Mouse (Mus musculus): Measurements from ENCODE around the gene Repin1. TPM values are rescaled to one million over a fixed set of nuclear protein-coding genes. Genes with fewer than 3 reads are reported as not detected.
A peak's percentile ranks its signal among the peaks of the same experiment; 100 is the strongest.

The Repin1 gene
- polyA plus RNA-seq, 1 experiment from 2014 or later = 28.6 TPM

GRCm38 (mm10) chr6:48641391-48641790, 47.7 kb downstream of the Repin1 start:
- Histone ChIP-seq H3K4me3 (ENCODE audit: low read length) (no peak overlapping the region), H3K36me3 (ENCODE audit: control insufficient read depth, insufficient read depth) (no peaks in the 10 kb centered on the region), H3K4me2 (ENCODE audit: low read depth, low read length) (no peak overlapping the region), H3K9me3 (replicated peaks; ENCODE audit: control insufficient read depth, low read length) (no peaks in the 10 kb centered on the region), H3K4me1 (ENCODE audit: control insufficient read depth, insufficient read depth, low read length) (peaks cover 9% of the 10 kb centered on the region), H3K9ac (ENCODE audit: low read length) (no peak overlapping the region), H3K27me3 (ENCODE audit: control insufficient read depth, insufficient read depth, low read length) (no peaks in the 10 kb centered on the region), H3K27ac (ENCODE audit: low read length) (no peak overlapping the region)
- no peak for ATAC-seq (replicated peaks; ENCODE audit: extremely low read depth, insufficient read depth, low FRiP score)
- 65% methylated on average over 6 of the region's 6 CpGs for WGBS

- Histone ChIP-seq H3K9ac (ENCODE audit: low read length) (no peak overlapping the region), H3K4me1 (ENCODE audit: control insufficient read depth, insufficient read depth, low read length) (no peaks in the 10 kb centered on the region), H3K36me3 (ENCODE audit: control insufficient read depth, insufficient read depth) (no peaks in the 10 kb centered on the region), H3K9me3 (replicated peaks; ENCODE audit: control insufficient read depth, low read length) (no peaks in the 10 kb centered on the region), H3K27ac (ENCODE audit: low read length) (no peak overlapping the region), H3K4me2 (ENCODE audit: low read depth, low read length) (no peak overlapping the region), H3K27me3 (ENCODE audit: control insufficient read depth, insufficient read depth, low read length) (no peaks in the 10 kb centered on the region), H3K4me3 (ENCODE audit: low read length) (no peak overlapping the region)
- ATAC-seq (replicated peaks; ENCODE audit: extremely low read depth, insufficient read depth, low FRiP score) = no peak
- 19% methylated on average over 4 of the region's 4 CpGs for WGBS
Measured at GRCm38 (mm10) chr6:48642764-48643292, 49.1 kb downstream of the Repin1 start.

GRCm38 (mm10) chr6:48645660-48646308, 52.1 kb downstream of the Repin1 start:
- WGBS = 8% methylated on average over 12 of the region's 12 CpGs
- H3K36me3 ChIP-seq (ENCODE audit: control insufficient read depth, insufficient read depth) = no peaks in the 10 kb centered on the region
- H3K4me1 ChIP-seq (ENCODE audit: control insufficient read depth, insufficient read depth, low read length) = no peaks in the 10 kb centered on the region
- H3K4me3 ChIP-seq (ENCODE audit: low read length) = no peak overlapping the region
- H3K4me2 ChIP-seq (ENCODE audit: low read depth, low read length) = no peak overlapping the region
- no peaks in the 10 kb centered on the region for H3K9me3 ChIP-seq (replicated peaks; ENCODE audit: control insufficient read depth, low read length)
- H3K27me3 ChIP-seq (ENCODE audit: control insufficient read depth, insufficient read depth, low read length) = no peaks in the 10 kb centered on the region
- 0 out of 2 replicates have a peak overlapping the region, but pooled peaks have one; percentile 10 for H3K9ac ChIP-seq (ENCODE audit: low read length)
- no peak overlapping the region for H3K27ac ChIP-seq (ENCODE audit: low read length)
- no peak for ATAC-seq (replicated peaks; ENCODE audit: extremely low read depth, insufficient read depth, low FRiP score)

GRCm38 (mm10) chr6:48646309-48646690, 52.6 kb downstream of the Repin1 start:
- no peaks in the 10 kb centered on the region for H3K4me1 ChIP-seq (ENCODE audit: control insufficient read depth, insufficient read depth, low read length)
- no peak for ATAC-seq (replicated peaks; ENCODE audit: extremely low read depth, insufficient read depth, low FRiP score)
- WGBS = 67% methylated on average over 4 of the region's 4 CpGs
- H3K9me3 ChIP-seq (replicated peaks; ENCODE audit: control insufficient read depth, low read length) = no peaks in the 10 kb centered on the region
- no peak overlapping the region for H3K4me3 ChIP-seq (ENCODE audit: low read length)
- no peak overlapping the region for H3K9ac ChIP-seq (ENCODE audit: low read length)
- no peaks in the 10 kb centered on the region for H3K27me3 ChIP-seq (ENCODE audit: control insufficient read depth, insufficient read depth, low read length)
- no peak overlapping the region for H3K4me2 ChIP-seq (ENCODE audit: low read depth, low read length)
- no peak overlapping the region for H3K27ac ChIP-seq (ENCODE audit: low read length)
- H3K36me3 ChIP-seq (ENCODE audit: control insufficient read depth, insufficient read depth) = no peaks in the 10 kb centered on the region

GRCm38 (mm10) chr6:48646995-48647394, 53.3 kb downstream of the Repin1 start, which contains the start of gene Gimap8:
Gene Gimap8, plus strand, starts transcription at chr6:48647234.
- Histone ChIP-seq H3K4me2 (ENCODE audit: low read depth, low read length) (peak within 1 kb of the TSS; percentile 3; the same call in 1 of the 2 replicates), H3K4me3 (ENCODE audit: low read length) (0 out of 2 replicates have a peak within 1 kb of the TSS, but pooled peaks have one; percentile 5), H3K9ac (ENCODE audit: low read length) (no peak within 1 kb of the TSS), H3K27ac (ENCODE audit: low read length) (no peak within 1 kb of the TSS), H3K27me3 (ENCODE audit: control insufficient read depth, insufficient read depth, low read length) (no peaks in the 10 kb centered on the region), H3K36me3 (ENCODE audit: control insufficient read depth, insufficient read depth) (no peaks in the 10 kb centered on the region), H3K4me1 (ENCODE audit: control insufficient read depth, insufficient read depth, low read length) (no peaks in the 10 kb centered on the region), H3K9me3 (replicated peaks; ENCODE audit: control insufficient read depth, low read length) (no peaks in the 10 kb centered on the region)
- ATAC-seq (replicated peaks; ENCODE audit: extremely low read depth, insufficient read depth, low FRiP score) = peak; percentile 73
- WGBS = 30% methylated on average over 3 of the region's 3 CpGs

- H3K9me3 ChIP-seq (replicated peaks; ENCODE audit: control insufficient read depth, low read length) = no peaks in the 10 kb centered on the region
- H3K4me3 ChIP-seq (ENCODE audit: low read length) = 0 out of 2 replicates have a peak overlapping the region, but pooled peaks have one; percentile 5
- no peaks in the 10 kb centered on the region for H3K36me3 ChIP-seq (ENCODE audit: control insufficient read depth, insufficient read depth)
- H3K27ac ChIP-seq (ENCODE audit: low read length) = no peak overlapping the region
- H3K27me3 ChIP-seq (ENCODE audit: control insufficient read depth, insufficient read depth, low read length) = no peaks in the 10 kb centered on the region
- H3K9ac ChIP-seq (ENCODE audit: low read length) = no peak overlapping the region
- WGBS = 77% methylated on average over 2 of the region's 2 CpGs
- H3K4me2 ChIP-seq (ENCODE audit: low read depth, low read length) = peak overlapping the region; percentile 3; the same call in 1 of the 2 replicates
- no peak for ATAC-seq (replicated peaks; ENCODE audit: extremely low read depth, insufficient read depth, low FRiP score)
- no peaks in the 10 kb centered on the region for H3K4me1 ChIP-seq (ENCODE audit: control insufficient read depth, insufficient read depth, low read length)
Measured at GRCm38 (mm10) chr6:48647611-48648010, 53.9 kb downstream of the Repin1 start.

Other genes with a start within 250 kb of the Repin1 start
- 17.6 and 18.6 TPM in 2 replicates for gene Krba1, start 198.3 kb upstream of the Repin1 start, polyA plus RNA-seq (2015; fragmentation: Nextera tagmentation; extraction: Ambion mirVana)
- gene Zfp467, start 148.1 kb upstream of the Repin1 start, polyA plus RNA-seq (2015; fragmentation: Nextera tagmentation; extraction: Ambion mirVana) = 20.3 and 22.1 TPM in 2 replicates
- gene Sspo, start 145.7 kb upstream of the Repin1 start, polyA plus RNA-seq (2015; fragmentation: Nextera tagmentation; extraction: Ambion mirVana) = 0.42 and 0.43 TPM in 2 replicates
- gene Atp6v0e2, start 56.3 kb upstream of the Repin1 start, polyA plus RNA-seq (2015; fragmentation: Nextera tagmentation; extraction: Ambion mirVana) = 17.4 and 20.0 TPM in 2 replicates
- gene Lrrc61, start 39.1 kb upstream of the Repin1 start, polyA plus RNA-seq (2015; fragmentation: Nextera tagmentation; extraction: Ambion mirVana) = 6.7 and 8.2 TPM in 2 replicates
- 44.7 and 55.2 TPM in 2 replicates for gene Rarres2, start 21.1 kb upstream of the Repin1 start, polyA plus RNA-seq (2015; fragmentation: Nextera tagmentation; extraction: Ambion mirVana)
- gene Gm45021, start 4.3 kb upstream of the Repin1 start, polyA plus RNA-seq (2015; fragmentation: Nextera tagmentation; extraction: Ambion mirVana) = not detected in 2 replicates
- not detected in 2 replicates for gene Gm44965, start 58 bp downstream of the Repin1 start, polyA plus RNA-seq (2015; fragmentation: Nextera tagmentation; extraction: Ambion mirVana)
- gene Zfp775, start 8.2 kb downstream of the Repin1 start, polyA plus RNA-seq (2015; fragmentation: Nextera tagmentation; extraction: Ambion mirVana) = 6.2 and 8.6 TPM in 2 replicates
- gene AI854703, start 32.9 kb downstream of the Repin1 start, polyA plus RNA-seq (2015; fragmentation: Nextera tagmentation; extraction: Ambion mirVana) = 1.0 and 1.7 TPM in 2 replicates
- 1.9 and 2.4 TPM in 2 replicates for gene Gimap8, start 53.4 kb downstream of the Repin1 start, polyA plus RNA-seq (2015; fragmentation: Nextera tagmentation; extraction: Ambion mirVana)
- gene Gimap9, start 82.2 kb downstream of the Repin1 start, polyA plus RNA-seq (2015; fragmentation: Nextera tagmentation; extraction: Ambion mirVana) = 8.6 and 17.5 TPM in 2 replicates
- gene Gimap4, start 90.7 kb downstream of the Repin1 start, polyA plus RNA-seq (2015; fragmentation: Nextera tagmentation; extraction: Ambion mirVana) = 35.8 and 37.0 TPM in 2 replicates
- 42.5 and 46.8 TPM in 2 replicates for gene Gimap6, start 114.3 kb downstream of the Repin1 start, polyA plus RNA-seq (2015; fragmentation: Nextera tagmentation; extraction: Ambion mirVana)
- 2.3 and 5.2 TPM in 2 replicates for gene Gm28053, start 124.7 kb downstream of the Repin1 start, polyA plus RNA-seq (2015; fragmentation: Nextera tagmentation; extraction: Ambion mirVana)
- gene Gimap7, start 124.7 kb downstream of the Repin1 start, polyA plus RNA-seq (2015; fragmentation: Nextera tagmentation; extraction: Ambion mirVana) = 0.43 TPM in 1 of 2 replicates, not detected in the other
- 30.4 and 35.0 TPM in 2 replicates for gene Gimap1, start 145.2 kb downstream of the Repin1 start, polyA plus RNA-seq (2015; fragmentation: Nextera tagmentation; extraction: Ambion mirVana)
- gene Gimap5, start 152.3 kb downstream of the Repin1 start, polyA plus RNA-seq (2015; fragmentation: Nextera tagmentation; extraction: Ambion mirVana) = 8.3 and 9.8 TPM in 2 replicates
- gene Gimap3, start 177.0 kb downstream of the Repin1 start, polyA plus RNA-seq (2015; fragmentation: Nextera tagmentation; extraction: Ambion mirVana) = 0.14 and 0.25 TPM in 2 replicates
- 78.4 and 88.4 TPM in 2 replicates for gene Tmem176a, start 247.0 kb downstream of the Repin1 start, polyA plus RNA-seq (2015; fragmentation: Nextera tagmentation; extraction: Ambion mirVana)
- 217 and 227 TPM in 2 replicates for gene Tmem176b, start 247.6 kb downstream of the Repin1 start, polyA plus RNA-seq (2015; fragmentation: Nextera tagmentation; extraction: Ambion mirVana)